Mouse (Mus musculus) forebrain, embryonic 14.5 days (tissue): ENCODE data around the gene Mamdc2. TPM values are rescaled to one million over a fixed set of nuclear protein-coding genes. Genes with fewer than 3 reads are reported as not detected.

Source experiments
- ATAC-seq: fragments of 200-750 bp; cut with Nextera tagmentation; 2 replicates; pipeline ENCODE4 v1.8.0; 2017; ENCODE audit warnings: mild to moderate bottlenecking, moderate library complexity
- DNase-seq: peaks from one replicate; pipeline ENCODE4 v3.0.0-alpha.2; 2015; ENCODE audit warnings: low spot score
- H3K27ac ChIP-seq: fragments of 300-500 bp; sonication (generic); 2 replicates; pipeline ENCODE4 v1.5.1; 2014; ENCODE audit warnings: low read depth, mild to moderate bottlenecking, control low read depth, low read length, moderate library complexity
- H3K27me3 ChIP-seq: fragments of 300-500 bp; sonication (generic); replicated peaks from 2 replicates; pipeline ENCODE4 v1.6.1; 2014; ENCODE audit warnings: low read length, control low read depth, mixed read lengths; ENCODE audit not compliant: control insufficient read depth, insufficient read depth
- H3K36me3 ChIP-seq: fragments of 300-500 bp; sonication (generic); 2 replicates; pipeline ENCODE4 v1.6.1; 2014; ENCODE audit warnings: low read length, control low read depth; ENCODE audit not compliant: control insufficient read depth, insufficient read depth
- H3K4me1 ChIP-seq: fragments of 300-500 bp; sonication (generic); 2 replicates; pipeline ENCODE4 v1.6.1; 2014; ENCODE audit warnings: antibody characterized with exemption, low read length, control low read depth; ENCODE audit not compliant: control insufficient read depth, insufficient read depth
- H3K4me2 ChIP-seq: fragments of 300-500 bp; sonication (generic); 2 replicates; pipeline ENCODE4 v1.6.1; 2014; ENCODE audit warnings: mild to moderate bottlenecking, control low read depth, low read length
- H3K4me3 ChIP-seq: fragments of 300-500 bp; sonication (generic); 2 replicates; pipeline ENCODE4 v1.5.1; 2014; ENCODE audit warnings: low read depth, low read length, control low read depth
- H3K9ac ChIP-seq: fragments of 300-500 bp; sonication (generic); 2 replicates; pipeline ENCODE4 v1.6.1; 2014; ENCODE audit warnings: mild to moderate bottlenecking, low read length, control low read depth, moderate library complexity
- H3K9me3 ChIP-seq: fragments of 300-500 bp; sonication (generic); replicated peaks from 2 replicates; pipeline ENCODE4 v1.6.1; 2016; ENCODE audit warnings: low read length, control low read depth, mixed read lengths; ENCODE audit not compliant: control insufficient read depth
- WGBS: fragments of 180-500 bp; shearing (Covaris S2); extraction: QIAGEN DNeasy Blood & Tissue Kit; methylation state at CpG from one replicate; pipeline ENCODE4 v1.1.7; 2014; 5-methylcytosine and 5-hydroxymethylcytosine counted together
- polyA plus RNA-seq: library from polyadenylated mRNA; unstranded; fragments of >200 nt; fragmentation: Nextera tagmentation; extraction: Ambion mirVana; gene quantifications from 2 replicates; pipeline ENCODE4 v1.2.1, GENCODE M21; 2014

Mamdc2 gene
- polyA plus RNA-seq, 1 experiment from 2014 or later, result 1.8 TPM

DNA sequence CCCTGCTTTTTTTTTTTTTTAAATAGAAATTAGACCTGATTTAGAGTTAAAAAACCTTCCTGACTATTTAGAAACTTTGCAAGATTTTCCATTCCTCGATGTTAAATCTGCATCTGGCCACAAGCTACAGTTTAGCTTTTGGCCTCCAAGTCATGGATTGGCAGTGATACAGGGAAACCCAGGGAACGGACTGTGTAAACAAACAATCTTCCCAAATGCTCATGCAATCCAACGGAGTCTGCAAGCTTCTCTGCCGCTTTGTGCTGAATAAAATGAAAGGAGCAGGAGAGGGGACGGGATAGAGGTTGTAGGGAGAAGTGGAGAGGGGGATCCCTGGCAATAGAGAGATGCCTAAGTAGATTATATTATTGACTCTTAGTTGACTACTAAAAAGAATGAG, 47.8 kb downstream of the Mamdc2 start:
- no peak for ATAC-seq
- WGBS, result 73% methylated on average over 5 of the region's 5 CpGs
- H3K9ac ChIP-seq, result no peak overlapping the region
- H3K27me3 ChIP-seq, result no peaks in the 10 kb centered on the region
- no peaks in the 10 kb centered on the region for H3K36me3 ChIP-seq
- H3K4me3 ChIP-seq, result no peak overlapping the region
- 0 out of 2 replicates have a peak, but pooled peaks cover 4% of the 10 kb centered on the region for H3K4me1 ChIP-seq
- DNase-seq, result peak; percentile 33
- H3K9me3 ChIP-seq, result no peaks in the 10 kb centered on the region
- no peak overlapping the region for H3K4me2 ChIP-seq
- no peak overlapping the region for H3K27ac ChIP-seq

GRCm38 (mm10) chr19:23395956-23396355, 52.3 kb downstream of the Mamdc2 start:
- ATAC-seq, result no peak
- H3K27ac ChIP-seq, result no peak overlapping the region
- WGBS, result 56% methylated on average over 2 of the region's 2 CpGs

GRCm38 (mm10) chr19:23394597-23394996, 53.6 kb downstream of the Mamdc2 start:
- DNase-seq (no peak), ATAC-seq (no peak)
- H3K9me3 ChIP-seq, result no peaks in the 10 kb centered on the region
- no peak overlapping the region for H3K4me2 ChIP-seq
- H3K36me3 ChIP-seq, result no peaks in the 10 kb centered on the region
- no peak overlapping the region for H3K4me3 ChIP-seq
- H3K4me1 ChIP-seq, result no peaks in the 10 kb centered on the region
- no peak overlapping the region for H3K27ac ChIP-seq
- H3K9ac ChIP-seq, result no peak overlapping the region
- WGBS, result 78% methylated on average over 1 of the region's 1 CpGs
- H3K27me3 ChIP-seq, result no peaks in the 10 kb centered on the region

More at GRCm38 (mm10) chr19:23395956-23396355, 52.3 kb downstream of the Mamdc2 start:
- Histone ChIP-seq H3K4me1 (no peaks in the 10 kb centered on the region), H3K4me2 (no peak overlapping the region), H3K9ac (no peak overlapping the region), H3K27me3 (no peaks in the 10 kb centered on the region), H3K9me3 (no peaks in the 10 kb centered on the region), H3K36me3 (no peaks in the 10 kb centered on the region), H3K4me3 (no peak overlapping the region)
- DNase-seq, result no peak

DNA sequence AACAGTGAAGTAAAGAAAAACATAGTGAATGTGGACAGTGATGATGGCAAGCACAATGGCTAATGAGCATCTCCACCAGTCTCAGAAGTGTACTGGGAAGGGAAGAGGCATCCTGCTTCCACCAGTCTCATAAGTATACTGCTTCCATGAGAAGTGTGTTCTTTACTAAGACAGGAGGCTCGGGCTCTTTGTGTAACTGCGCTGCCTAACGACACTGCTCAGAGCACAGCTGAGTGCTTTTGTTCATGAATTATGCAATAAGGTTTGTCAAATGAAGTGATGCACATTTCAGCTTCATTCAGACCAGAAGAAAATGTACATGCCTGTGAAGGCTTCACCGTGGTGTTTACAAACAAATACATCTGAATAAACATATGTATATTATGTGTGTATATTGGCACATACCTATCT, 59.4 kb downstream of the Mamdc2 start:
- ATAC-seq (peak; percentile 90), DNase-seq (peak; percentile 76)
- Histone ChIP-seq H3K36me3 (no peaks in the 10 kb centered on the region), H3K9me3 (no peaks in the 10 kb centered on the region), H3K27ac (no peak overlapping the region), H3K4me3 (no peak overlapping the region), H3K4me2 (no peak overlapping the region), H3K9ac (no peak overlapping the region), H3K4me1 (peaks cover 4% of the 10 kb centered on the region; the same call in 1 of the 2 replicates), H3K27me3 (no peaks in the 10 kb centered on the region)
- WGBS, result 26% methylated on average over 4 of the region's 4 CpGs

- DNase-seq (no peak), ATAC-seq (no peak)
- H3K9ac ChIP-seq, result no peak overlapping the region
- peaks cover 4% of the 10 kb centered on the region; the same call in 1 of the 2 replicates for H3K4me1 ChIP-seq
- H3K27ac ChIP-seq, result no peak overlapping the region
- no peaks in the 10 kb centered on the region for H3K36me3 ChIP-seq
- H3K4me3 ChIP-seq, result no peak overlapping the region
- WGBS, result 53% methylated on average over 7 of the region's 7 CpGs
- H3K9me3 ChIP-seq, result no peaks in the 10 kb centered on the region
- H3K27me3 ChIP-seq, result no peaks in the 10 kb centered on the region
- no peak overlapping the region for H3K4me2 ChIP-seq
These were observed 60.0 kb downstream of the Mamdc2 start for GRCm38 (mm10) chr19:23388083-23388861.

DNA sequence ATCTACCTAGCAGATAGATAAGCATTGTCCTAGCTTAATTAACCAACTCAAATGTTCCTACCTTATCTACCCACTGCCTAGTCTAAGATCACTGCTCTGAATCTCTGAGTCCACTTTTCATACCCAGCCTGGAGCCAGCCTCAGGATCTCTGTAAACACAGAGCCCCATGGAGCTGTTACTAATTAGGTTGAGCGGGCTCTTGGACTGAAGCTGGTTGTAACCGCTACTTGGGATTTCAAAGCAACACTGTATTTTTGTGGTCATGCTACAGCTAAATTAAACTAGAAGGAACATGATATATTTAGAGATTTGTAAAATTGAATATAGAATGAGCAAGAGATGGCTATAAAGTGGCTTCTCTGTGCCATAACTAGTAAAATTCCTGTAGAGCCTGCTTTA, 65.8 kb downstream of the Mamdc2 start:
- no peaks in the 10 kb centered on the region for H3K9me3 ChIP-seq
- WGBS, result 91% methylated on average over 2 of the region's 2 CpGs
- no peaks in the 10 kb centered on the region for H3K36me3 ChIP-seq
- H3K9ac ChIP-seq, result no peak overlapping the region
- H3K4me1 ChIP-seq, result no peaks in the 10 kb centered on the region
- H3K4me2 ChIP-seq, result no peak overlapping the region
- H3K4me3 ChIP-seq, result no peak overlapping the region
- ATAC-seq, result no peak
- no peak overlapping the region for H3K27ac ChIP-seq
- DNase-seq, result no peak
- no peaks in the 10 kb centered on the region for H3K27me3 ChIP-seq

- ATAC-seq, result no peak
- 94% methylated on average over 4 of the region's 4 CpGs for WGBS
These were observed 67.3 kb downstream of the Mamdc2 start for GRCm38 (mm10) chr19:23380968-23381367.

DNA sequence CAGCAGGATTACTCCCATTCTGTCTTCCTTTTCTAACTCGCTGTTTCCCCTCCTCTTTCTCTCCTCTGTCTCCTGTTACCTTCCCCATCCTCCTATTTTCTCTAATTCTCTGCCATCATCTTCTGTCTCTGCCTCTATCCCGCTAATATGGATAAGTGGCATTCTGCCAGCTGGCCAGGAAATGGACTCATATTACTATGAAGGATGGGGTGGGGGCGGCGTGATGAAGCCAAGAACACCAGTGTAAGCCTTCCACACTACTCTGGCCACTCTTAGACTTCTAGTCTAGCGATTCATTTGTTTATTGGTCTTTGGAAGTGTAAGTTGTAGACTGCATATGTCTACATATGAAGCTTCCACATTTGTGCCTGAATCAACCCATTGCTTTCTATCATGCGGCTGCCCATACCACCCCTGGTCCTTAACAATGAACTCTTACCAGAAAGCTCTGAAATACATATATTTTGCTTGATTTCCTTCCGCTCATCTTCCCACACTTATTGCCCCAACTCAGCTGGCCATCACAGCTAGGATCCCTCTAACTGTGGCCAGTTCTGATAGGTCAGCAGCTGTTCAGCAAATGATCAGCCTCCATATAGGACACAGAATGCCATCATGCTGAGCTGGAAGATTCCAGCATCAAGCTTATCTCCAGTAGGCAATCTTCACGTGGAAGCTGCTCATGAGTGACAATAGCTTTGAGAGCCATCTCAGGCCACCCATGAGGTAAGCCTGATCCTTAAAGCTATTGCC, 68.3 kb downstream of the Mamdc2 start:
- H3K9ac ChIP-seq, result no peak overlapping the region
- WGBS, result 86% methylated on average over 8 of the region's 8 CpGs
- no peak overlapping the region for H3K4me3 ChIP-seq
- H3K27ac ChIP-seq, result no peak overlapping the region
- no peaks in the 10 kb centered on the region for H3K4me1 ChIP-seq
- no peaks in the 10 kb centered on the region for H3K9me3 ChIP-seq
- ATAC-seq (no peak), DNase-seq (no peak)
- no peaks in the 10 kb centered on the region for H3K27me3 ChIP-seq
- no peak overlapping the region for H3K4me2 ChIP-seq
- H3K36me3 ChIP-seq, result no peaks in the 10 kb centered on the region

More at GRCm38 (mm10) chr19:23380968-23381367, 67.3 kb downstream of the Mamdc2 start:
- Histone ChIP-seq H3K27ac (no peak overlapping the region), H3K9me3 (no peaks in the 10 kb centered on the region), H3K4me3 (no peak overlapping the region), H3K4me2 (no peak overlapping the region), H3K4me1 (no peaks in the 10 kb centered on the region), H3K9ac (no peak overlapping the region), H3K36me3 (no peaks in the 10 kb centered on the region), H3K27me3 (no peaks in the 10 kb centered on the region)
- DNase-seq, result no peak
